Mouse (Mus musculus) kidney, embryonic 15.5 days (tissue): ENCODE measurements around the gene Rhox2h. TPM values are rescaled to one million over a fixed set of nuclear protein-coding genes. Genes with fewer than 3 reads are reported as not detected.
"Not testable (repeated sequence)": the region's sequence is repeated elsewhere in the genome, so short reads cannot be mapped to it uniquely, and the experiment has no call there.

Source experiments
- ATAC-seq: fragments of 200-750 bp; cut with Nextera tagmentation; replicated peaks from 2 replicates; pipeline ENCODE4 v1.8.0; 2017; ENCODE audit warnings: moderate TSS enrichment; ENCODE audit not compliant: low FRiP score
- H3K27ac ChIP-seq: fragments of 300-500 bp; sonication (generic); 2 replicates; pipeline ENCODE4 v1.5.1; 2015; ENCODE audit warnings: mild to moderate bottlenecking, inconsistent platforms
- H3K27me3 ChIP-seq: fragments of 300-500 bp; sonication (generic); 2 replicates; pipeline ENCODE4 v1.6.1; 2015; ENCODE audit warnings: inconsistent platforms
- H3K36me3 ChIP-seq: fragments of 300-500 bp; sonication (generic); 2 replicates; pipeline ENCODE4 v1.6.1; 2015; ENCODE audit warnings: inconsistent platforms
- H3K4me1 ChIP-seq: fragments of 300-500 bp; sonication (generic); 2 replicates; pipeline ENCODE4 v1.6.1; 2015; ENCODE audit warnings: inconsistent platforms
- H3K4me2 ChIP-seq: fragments of 300-500 bp; sonication (generic); 2 replicates; pipeline ENCODE4 v1.6.1; 2015; ENCODE audit warnings: moderate library complexity, mild to moderate bottlenecking, inconsistent platforms
- H3K4me3 ChIP-seq: fragments of 300-500 bp; sonication (generic); replicated peaks from 2 replicates; pipeline ENCODE4 v1.5.1; 2015; ENCODE audit warnings: mild to moderate bottlenecking, inconsistent platforms
- H3K9ac ChIP-seq: fragments of 300-500 bp; sonication (generic); 2 replicates; pipeline ENCODE4 v1.6.1; 2015; ENCODE audit warnings: mild to moderate bottlenecking, inconsistent platforms
- H3K9me3 ChIP-seq: fragments of 300-500 bp; sonication (generic); replicated peaks from 2 replicates; pipeline ENCODE4 v1.6.1; 2016; ENCODE audit warnings: inconsistent platforms
- WGBS: fragments of 180-500 bp; shearing (Covaris S2); methylation state at CpG from one replicate; pipeline ENCODE4 v1.1.7; 2015; ENCODE audit warnings: mixed read lengths; 5-methylcytosine and 5-hydroxymethylcytosine counted together
- polyA plus RNA-seq: library from polyadenylated mRNA; unstranded; fragments of >200 nt; fragmentation: Nextera tagmentation; extraction: Ambion mirVana; gene quantifications from 2 replicates; pipeline ENCODE4 v1.2.1, GENCODE M21; 2015

The Rhox2h gene
- not detected in 2 replicates for polyA plus RNA-seq

- 83% methylated on average over 8 of the region's 8 CpGs for WGBS
- H3K27me3 ChIP-seq, H3K36me3 ChIP-seq, H3K4me2 ChIP-seq, H3K9me3 ChIP-seq, H3K4me3 ChIP-seq, H3K4me1 ChIP-seq, ATAC-seq, H3K27ac ChIP-seq, H3K9ac ChIP-seq: not testable (repeated sequence)
Measured at GRCm38 (mm10) chrX:37673177-37673576, at the start of gene Rhox2h. Gene Rhox2h, minus strand, starts transcription at chrX:37673277.

- 55% methylated on average over 3 of the region's 3 CpGs for WGBS
- ATAC-seq, result 0 out of 2 replicates have a peak, but pooled peaks have one; percentile 33
- H3K9ac ChIP-seq, result no peak overlapping the region
- no peak overlapping the region for H3K27ac ChIP-seq
- no peaks in the 10 kb centered on the region for H3K27me3 ChIP-seq
- H3K4me1 ChIP-seq, result no peaks in the 10 kb centered on the region
- H3K4me3 ChIP-seq, result no peak overlapping the region
- H3K36me3 ChIP-seq, result no peaks in the 10 kb centered on the region
- no peaks in the 10 kb centered on the region for H3K9me3 ChIP-seq
- no peak overlapping the region for H3K4me2 ChIP-seq
Measured at GRCm38 (mm10) chrX:37701821-37702387, 28.8 kb upstream of the Rhox2h start.

DNA sequence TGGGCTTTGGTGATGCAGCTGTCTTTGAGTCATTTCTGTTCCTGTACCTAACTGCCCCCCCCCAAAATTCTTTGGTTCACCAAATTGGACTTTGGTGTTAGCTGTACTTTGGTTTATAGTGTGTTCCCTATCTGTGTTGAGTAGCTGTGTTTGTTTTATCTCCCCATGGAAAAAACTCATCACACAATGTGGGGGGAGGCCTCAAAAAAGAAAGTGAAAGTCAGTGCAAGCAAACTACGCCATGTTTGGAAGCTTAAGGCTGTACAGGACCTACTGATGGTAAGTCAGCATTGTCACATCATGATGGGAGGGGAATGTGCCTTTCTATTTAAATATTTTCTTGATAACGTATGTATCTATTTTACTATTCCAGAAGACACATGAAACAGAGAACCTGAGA is 19.2 kb upstream of the Rhox2h start:
- H3K9me3 ChIP-seq, result no peaks in the 10 kb centered on the region
- H3K4me1 ChIP-seq, result no peaks in the 10 kb centered on the region
- ATAC-seq, result no peak
- no peak overlapping the region for H3K27ac ChIP-seq
- H3K4me2 ChIP-seq, result no peak overlapping the region
- WGBS, result 86% methylated on average over 2 of the region's 2 CpGs
- no peaks in the 10 kb centered on the region for H3K36me3 ChIP-seq
- H3K27me3 ChIP-seq, result no peaks in the 10 kb centered on the region
- no peak overlapping the region for H3K9ac ChIP-seq
- H3K4me3 ChIP-seq, result no peak overlapping the region

GRCm38 (mm10) chrX:37683031-37683715 is 10.1 kb upstream of the Rhox2h start:
- Histone ChIP-seq H3K27ac (no peak overlapping the region), H3K36me3 (no peaks in the 10 kb centered on the region)
- 88% methylated on average over 23 of the region's 24 CpGs for WGBS

GRCm38 (mm10) chrX:37668664-37669063 is 4.4 kb downstream of the Rhox2h start, which contains the start of gene Rhox3h:
Gene Rhox3h, minus strand, starts transcription at chrX:37668764.
- not testable (repeated sequence) for H3K4me3 ChIP-seq, H3K4me1 ChIP-seq, ATAC-seq, H3K27ac ChIP-seq, H3K27me3 ChIP-seq, H3K4me2 ChIP-seq, H3K9me3 ChIP-seq, H3K36me3 ChIP-seq, H3K9ac ChIP-seq
- WGBS, result 86% methylated on average over 1 of the region's 3 CpGs

More at GRCm38 (mm10) chrX:37683031-37683715, 10.1 kb upstream of the Rhox2h start:
- ATAC-seq, result no peak
- Histone ChIP-seq H3K4me2 (no peak overlapping the region), H3K9me3 (no peaks in the 10 kb centered on the region), H3K27me3 (no peaks in the 10 kb centered on the region), H3K4me1 (no peaks in the 10 kb centered on the region), H3K9ac (no peak overlapping the region), H3K4me3 (no peak overlapping the region)

GRCm38 (mm10) chrX:37651227-37651626 is 21.9 kb downstream of the Rhox2h start, which contains the start of gene Rhox4g:
Gene Rhox4g, minus strand, starts transcription at chrX:37651327.
- not testable (repeated sequence) for H3K27me3 ChIP-seq, H3K27ac ChIP-seq, H3K9ac ChIP-seq, H3K9me3 ChIP-seq, ATAC-seq, H3K36me3 ChIP-seq, H3K4me2 ChIP-seq, H3K4me3 ChIP-seq, H3K4me1 ChIP-seq
- WGBS, result 93% methylated on average over 16 of the region's 20 CpGs

- ATAC-seq, H3K4me3 ChIP-seq, H3K27me3 ChIP-seq, H3K9me3 ChIP-seq, H3K36me3 ChIP-seq, H3K4me2 ChIP-seq, H3K4me1 ChIP-seq, H3K27ac ChIP-seq, H3K9ac ChIP-seq: not testable (repeated sequence)
- 92% methylated on average over 6 of the region's 6 CpGs for WGBS
Measured at GRCm38 (mm10) chrX:37643370-37643769, 29.7 kb downstream of the Rhox2h start, which contains the start of gene Rhox2g. Gene Rhox2g, minus strand, starts transcription at chrX:37643470.

DNA sequence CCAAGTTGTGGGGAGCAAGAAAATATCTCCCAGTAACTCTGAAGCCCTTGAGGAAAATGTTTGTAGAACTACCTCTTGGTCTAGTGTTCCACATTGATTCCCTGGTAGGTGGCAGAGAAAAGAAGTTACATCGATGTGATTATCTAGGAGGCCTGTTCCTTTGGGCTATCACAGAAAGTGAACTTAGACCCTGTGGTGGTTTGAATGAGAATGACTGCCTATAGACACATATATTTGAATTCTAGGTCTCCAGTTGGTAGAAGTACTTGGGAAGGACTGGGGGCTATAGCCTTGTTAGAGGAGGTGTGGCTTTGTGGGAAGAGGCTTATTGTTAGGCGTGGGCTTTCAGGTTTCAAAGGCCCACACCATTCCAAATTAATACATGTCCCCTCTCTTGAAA is 44.6 kb downstream of the Rhox2h start, which contains the start of gene Rhox3g:
TSS of gene Rhox3g (minus strand) at position 101 of the 400 bp plus-strand sequence.
- WGBS, result 93% methylated on average over 2 of the region's 2 CpGs
- not testable (repeated sequence) for H3K27ac ChIP-seq, H3K4me1 ChIP-seq, H3K9me3 ChIP-seq, H3K36me3 ChIP-seq, ATAC-seq, H3K9ac ChIP-seq, H3K27me3 ChIP-seq, H3K4me2 ChIP-seq, H3K4me3 ChIP-seq

Other genes with a start within 250 kb of the Rhox2h start
- gene Rhox4b, start 240.8 kb downstream of the Rhox2h start, polyA plus RNA-seq, result not detected in 2 replicates
- gene Rhox2c, start 219.6 kb downstream of the Rhox2h start, polyA plus RNA-seq, result not detected in 2 replicates
- gene Rhox3c, start 214.7 kb downstream of the Rhox2h start, polyA plus RNA-seq, result not detected in 2 replicates
- not detected in 2 replicates for gene Rhox4c, start 192.9 kb downstream of the Rhox2h start, polyA plus RNA-seq
- gene Rhox2d, start 179.8 kb downstream of the Rhox2h start, polyA plus RNA-seq, result not detected in 2 replicates
- not detected in 2 replicates for gene Rhox4d, start 158.9 kb downstream of the Rhox2h start, polyA plus RNA-seq
- not detected in 2 replicates for gene Rhox2e, start 142.8 kb downstream of the Rhox2h start, polyA plus RNA-seq
- not detected in 2 replicates for gene Rhox3e, start 131.3 kb downstream of the Rhox2h start, polyA plus RNA-seq
- gene Rhox4e, start 115.9 kb downstream of the Rhox2h start, polyA plus RNA-seq, result not detected in 2 replicates
- not detected in 2 replicates for gene Rhox2f, start 101.9 kb downstream of the Rhox2h start, polyA plus RNA-seq
- gene Rhox3f, start 92.3 kb downstream of the Rhox2h start, polyA plus RNA-seq, result not detected in 2 replicates
- gene Rhox4f, start 65.6 kb downstream of the Rhox2h start, polyA plus RNA-seq, result not detected in 2 replicates
- gene Rhox3g, start 44.7 kb downstream of the Rhox2h start, polyA plus RNA-seq, result not detected in 2 replicates
- not detected in 2 replicates for gene Rhox2g, start 29.8 kb downstream of the Rhox2h start, polyA plus RNA-seq
- gene Rhox4g, start 21.9 kb downstream of the Rhox2h start, polyA plus RNA-seq, result not detected in 2 replicates
- not detected in 2 replicates for gene Rhox3h, start 4.5 kb downstream of the Rhox2h start, polyA plus RNA-seq
- gene Rhox5, start 131.6 kb upstream of the Rhox2h start, polyA plus RNA-seq, result 1.9 and 2.2 TPM in 2 replicates
- 0.16 TPM in 1 of 2 replicates, not detected in the other for gene Rhox6, start 153.6 kb upstream of the Rhox2h start, polyA plus RNA-seq
- not detected in 2 replicates for gene Rhox7a, start 158.4 kb upstream of the Rhox2h start, polyA plus RNA-seq
- gene Rhox8, start 205.7 kb upstream of the Rhox2h start, polyA plus RNA-seq, result not detected in 2 replicates
- gene Rhox7b, start 224.0 kb upstream of the Rhox2h start, polyA plus RNA-seq, result not detected in 2 replicates
- not detected in 2 replicates for gene Rhox9, start 228.5 kb upstream of the Rhox2h start, polyA plus RNA-seq